Mouse (Mus musculus): ENCODE measurements at regions not wholly inside any gene's neighbourhood (a gene's known extent, or its start where the extent isn't known, plus 50 kb on each side); places are given as distances from the start of the nearest gene placed in this dataset.
A peak's percentile ranks its signal among the peaks of the same experiment; 100 is the strongest.

GRCm38 (mm10) chr9:63851809-63852208 is 94.0 kb upstream of the Smad3 start:
- DNase-seq (ENCODE audit: inconsistent age in 2 of 2, low spot score in 1 of 2) = no peak

- DNase-seq (ENCODE audit: inconsistent age in 2 of 2, low spot score in 1 of 2) = no peak
These were observed 92.5 kb upstream of the Smad3 start for GRCm38 (mm10) chr9:63850316-63850693.

DNA sequence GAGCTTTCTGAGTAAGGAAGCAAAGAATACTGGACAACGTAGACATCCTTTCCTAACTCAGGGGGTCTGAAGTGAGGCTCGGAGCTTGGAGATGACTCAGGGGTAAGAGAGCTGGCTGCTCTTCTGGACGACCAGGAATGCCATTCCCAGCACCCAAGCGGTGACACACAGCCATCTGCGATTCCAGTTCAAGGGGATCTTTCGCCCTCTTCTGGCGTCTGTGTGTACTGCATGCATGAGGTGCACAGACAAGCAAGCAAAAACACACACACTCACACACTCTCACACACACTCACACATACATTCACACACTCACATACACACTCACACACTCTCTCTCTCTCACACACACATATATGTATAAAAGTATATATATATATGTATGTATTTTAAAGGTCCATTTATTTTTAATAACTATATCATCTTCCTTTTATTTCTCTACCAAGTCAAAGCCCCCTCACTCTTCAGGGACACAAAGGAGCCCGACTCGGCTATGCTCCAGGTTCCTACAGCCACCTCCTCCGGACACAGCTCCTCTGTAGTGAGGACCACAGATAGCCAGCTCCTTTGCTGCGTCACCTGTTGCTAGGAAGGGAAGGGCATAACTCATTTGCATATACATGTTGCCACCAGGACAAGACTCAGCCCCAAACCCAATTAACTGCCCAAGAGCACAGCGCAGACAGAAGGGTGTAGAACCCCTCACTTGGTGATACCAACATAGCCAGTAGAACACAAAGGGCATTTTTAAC is 91.9 kb upstream of the Smad3 start:
- no peak for DNase-seq (ENCODE audit: inconsistent age in 2 of 2, low spot score in 1 of 2)

DNA sequence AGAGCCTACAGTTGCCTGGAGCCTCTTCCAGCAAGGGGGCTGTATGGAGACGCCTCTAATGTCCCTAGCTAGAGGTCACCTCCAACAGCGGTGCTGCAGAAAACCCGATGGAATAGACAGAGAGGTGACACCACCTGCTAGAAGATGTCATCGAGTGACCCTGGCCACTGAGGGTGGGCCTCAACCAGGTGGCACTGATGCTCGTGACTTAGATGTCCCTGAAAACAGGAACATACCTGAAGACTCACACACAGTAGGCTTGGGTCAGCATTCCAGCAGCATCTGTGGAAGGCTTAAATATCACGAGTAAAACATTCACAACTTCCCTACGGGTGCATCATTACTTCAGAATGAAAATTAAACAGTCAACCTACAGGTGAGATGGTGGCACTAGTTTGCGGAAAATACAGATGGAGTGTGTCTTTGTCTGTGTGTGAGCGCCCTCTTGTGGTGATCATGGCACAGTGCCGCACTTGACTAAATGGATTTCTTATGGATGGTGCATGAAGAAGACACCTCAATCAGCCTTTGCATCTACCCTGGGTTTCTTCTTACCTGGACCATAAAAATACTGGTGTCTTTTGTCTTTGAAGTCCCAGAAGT is 86.2 kb upstream of the Smad3 start:
- peak; percentile 58 to 88 for DNase-seq (ENCODE audit: inconsistent age in 2 of 2, low spot score in 1 of 2)

GRCm38 (mm10) chr9:63843431-63843830 is 85.6 kb upstream of the Smad3 start:
- no peak for DNase-seq (ENCODE audit: inconsistent age in 2 of 2, low spot score in 1 of 2)

- DNase-seq (ENCODE audit: inconsistent age in 2 of 2, low spot score in 1 of 2) = no peak
These were observed 83.3 kb upstream of the Smad3 start for GRCm38 (mm10) chr9:63841102-63841501.

DNA sequence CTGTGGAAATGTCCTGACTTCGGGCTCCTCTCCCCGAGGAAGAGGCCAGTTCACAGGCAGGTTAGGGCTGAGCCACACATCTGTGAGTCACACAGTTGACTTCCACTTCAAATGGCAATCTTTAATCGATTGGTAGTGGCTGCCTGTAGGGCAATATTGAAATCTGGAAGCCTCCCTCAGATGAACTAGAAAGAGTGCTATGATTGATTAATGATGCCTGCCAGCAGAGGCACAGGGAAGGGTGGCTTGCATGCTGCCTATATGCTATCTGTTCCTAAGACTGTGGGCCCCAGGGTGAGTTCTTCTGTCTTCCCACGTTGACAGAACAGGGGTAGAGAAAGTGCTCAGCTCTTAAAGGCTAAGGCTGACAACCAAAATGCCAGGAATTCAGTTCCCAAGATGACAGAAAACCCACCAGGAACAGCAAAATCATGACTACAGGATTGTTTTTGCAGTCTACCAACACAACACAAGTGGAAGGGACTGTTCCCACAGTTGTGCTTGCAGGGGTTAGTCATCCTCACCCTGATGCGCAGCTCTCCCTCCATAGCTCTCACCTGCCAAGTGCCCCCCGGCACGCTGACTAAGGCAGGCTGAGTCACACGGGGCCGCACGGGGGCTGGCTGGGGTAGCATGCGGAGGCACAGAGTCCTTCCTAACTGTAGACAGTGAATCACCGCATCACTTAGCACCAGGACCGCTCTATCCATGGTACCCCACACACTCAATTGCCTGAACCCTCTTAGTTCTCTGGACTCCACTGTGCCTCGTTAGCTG is 81.4 kb upstream of the Smad3 start:
- DNase-seq (ENCODE audit: inconsistent age in 2 of 2, low spot score in 1 of 2) = peak; percentile 79 to 84

GRCm38 (mm10) chr9:63837552-63837951 is 79.8 kb upstream of the Smad3 start:
- no peak for DNase-seq (ENCODE audit: inconsistent age in 2 of 2, low spot score in 1 of 2)

- no peak for DNase-seq (ENCODE audit: inconsistent age in 2 of 2, low spot score in 1 of 2)
These were observed 78.9 kb upstream of the Smad3 start for GRCm38 (mm10) chr9:63836565-63837284.

GRCm38 (mm10) chr9:63836036-63836435 is 78.2 kb upstream of the Smad3 start:
- no peak for DNase-seq (ENCODE audit: inconsistent age in 2 of 2, low spot score in 1 of 2)

- DNase-seq (ENCODE audit: inconsistent age in 2 of 2, low spot score in 1 of 2) = no peak
These were observed 76.6 kb upstream of the Smad3 start for GRCm38 (mm10) chr9:63834416-63834815.

- no peak for DNase-seq (ENCODE audit: inconsistent age in 2 of 2, low spot score in 1 of 2)
These were observed 60.4 kb upstream of the Smad3 start for GRCm38 (mm10) chr9:63818163-63818562.

DNA sequence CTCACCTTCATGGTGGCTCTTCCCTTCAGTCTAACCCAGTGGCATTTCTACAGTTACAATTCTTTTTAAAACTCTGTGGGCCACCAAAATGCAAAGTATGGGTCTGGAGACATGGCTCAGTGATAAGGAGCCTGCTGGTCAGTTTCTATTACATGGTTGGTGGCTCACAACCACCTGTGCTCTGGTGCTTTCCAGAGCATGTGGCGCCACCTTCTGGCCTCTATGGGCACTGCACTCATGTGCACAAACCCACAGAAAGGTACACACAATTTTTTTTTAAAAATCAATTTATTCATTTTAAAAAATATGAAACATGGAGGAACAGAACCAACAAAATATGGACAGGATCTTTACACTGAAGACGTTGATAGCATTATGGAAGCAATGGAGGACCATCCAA is 58.7 kb upstream of the Smad3 start:
- DNase-seq (ENCODE audit: inconsistent age in 2 of 2, low spot score in 1 of 2) = peak in 1 of 2 experiments; percentile 32

GRCm38 (mm10) chr9:63809901-63810587 is 52.2 kb upstream of the Smad3 start:
- peak; percentile 38 to 75 for DNase-seq (ENCODE audit: inconsistent age in 2 of 2, low spot score in 1 of 2)
